Mouse (Mus musculus) liver, adult 2 months (tissue): Measurements from ENCODE around the gene Tmem132d.

Source experiments
- CTCF ChIP-seq: fragments of 200-500 bp; IDR thresholded peaks from 2 replicates; pipeline ENCODE4 v1.5.1; 2011; ENCODE audit warnings: low read depth, low read length, control low read depth
- POLR2A ChIP-seq: fragments of 200-500 bp; IDR thresholded peaks from 2 replicates; pipeline ENCODE4 v1.6.1; 2011; ENCODE audit warnings: low read length, control low read depth; ENCODE audit not compliant: insufficient read depth; ENCODE audit errors: extremely low read depth

DNA sequence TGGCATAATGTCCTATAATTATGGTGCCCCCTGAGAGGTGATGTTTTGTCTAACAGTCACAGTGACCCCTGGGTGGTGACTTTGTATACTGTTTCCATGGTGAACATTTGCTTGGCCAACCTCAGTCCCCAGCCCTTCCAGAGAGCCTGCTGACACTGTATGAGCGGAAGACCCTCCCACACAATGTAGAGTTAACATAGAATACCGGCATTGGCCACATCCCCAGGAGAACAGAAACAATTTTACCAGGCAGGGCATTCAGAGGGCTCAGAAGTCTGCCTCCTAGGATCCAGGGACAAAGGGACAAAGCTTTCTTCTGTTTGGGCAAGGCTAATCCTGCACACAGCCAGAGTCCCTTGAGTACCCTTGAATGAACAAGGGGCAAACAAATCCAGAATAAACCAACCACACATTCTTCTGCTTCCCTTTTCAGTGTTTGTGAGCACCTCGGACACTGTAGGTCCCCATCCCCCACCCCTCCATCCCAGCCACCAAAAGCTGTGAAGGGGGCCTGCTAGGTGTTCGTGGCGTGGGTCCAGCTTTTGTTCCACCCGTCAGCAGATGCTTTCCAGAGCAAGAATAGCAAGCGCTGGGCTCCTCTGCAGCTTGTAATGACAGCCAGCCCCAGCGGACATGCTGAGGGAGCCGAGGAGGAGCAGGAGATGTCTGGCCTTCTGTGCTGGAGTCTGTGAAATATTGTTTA is 228.8 kb downstream of the Tmem132d start:
- TF ChIP-seq POLR2A, result no peak
- TF ChIP-seq CTCF, result no peak
